Comparison of ENCODE assay signal across 8 mouse cellular contexts in the genomic region with DNA sequence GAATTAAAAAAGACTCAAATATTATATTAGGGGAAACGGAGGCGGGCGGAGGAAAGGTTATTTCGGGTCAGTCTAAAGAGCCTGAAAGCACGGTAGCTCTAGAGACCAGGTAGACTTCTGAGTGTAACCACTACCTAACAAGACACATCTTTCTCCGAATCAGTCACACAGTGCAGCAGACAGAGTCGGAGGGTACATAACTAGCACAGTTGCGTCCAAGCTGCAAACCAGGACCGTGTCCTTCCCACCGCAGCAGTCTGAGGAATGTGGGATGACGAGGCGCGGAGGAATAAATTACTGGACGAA. TPM values are rescaled to one million over a fixed set of nuclear protein-coding genes. Genes with fewer than 3 reads are reported as not detected.
A peak's percentile ranks its signal among the peaks of the same experiment; 100 is the strongest.
DNase-seq lines count a peak whose midpoint lies in the region; ATAC-seq and TF ChIP-seq lines count a peak whose summit lies in the region.

No protein-coding gene starts in this region.

- H3K9me3 ChIP-seq in liver, embryonic 16.5 days (replicated peaks; ENCODE audit: control insufficient read depth, low read length): no peaks in the 10 kb centered on the region

- H3K4me3 ChIP-seq in cerebellum, adult 2 months (replicated peaks; ENCODE audit: insufficient read depth, low read depth, low read length): peak overlapping the region; percentile 62
- H3K4me3 ChIP-seq in thymus, adult 2 months (ENCODE audit: control insufficient read depth, insufficient read depth, low read length): peak overlapping the region; percentile 79
- peak overlapping the region; percentile 96 for H3K4me3 ChIP-seq in liver, embryonic 16.5 days (ENCODE audit: low read depth, low read length)

- no peak for TF ChIP-seq POLR2A in cerebellum, adult 2 months (IDR thresholded peaks at IDR 0.05; ENCODE audit: borderline replicate concordance, insufficient read depth, low read length)
- TF ChIP-seq POLR2A in thymus, adult 2 months (IDR thresholded peaks at IDR 0.05; ENCODE audit: control insufficient read depth, extremely low read depth, insufficient read depth, low read length, poor library complexity): no peak

- H3K27me3 ChIP-seq in cerebellum, adult 2 months (ENCODE audit: control insufficient read depth, insufficient read depth, low read length): no peaks in the 10 kb centered on the region
- H3K27me3 ChIP-seq in thymus, adult 2 months (ENCODE audit: control insufficient read depth, insufficient read depth, low read length): no peaks in the 10 kb centered on the region
- no peaks in the 10 kb centered on the region for H3K27me3 ChIP-seq in liver, embryonic 16.5 days (ENCODE audit: control insufficient read depth, insufficient read depth, low read depth, low read length)

- WGBS in cerebellum, adult 2 months: 14% methylated on average over 14 of the region's 14 CpGs
- WGBS in thymus, adult 2 months: 6% methylated on average over 14 of the region's 14 CpGs
- WGBS in liver, embryonic 16.5 days (ENCODE audit: insufficient replicate concordance): 11% methylated on average over 14 of the region's 14 CpGs

- no peaks in the 10 kb centered on the region for H3K36me3 ChIP-seq in thymus, adult 2 months (ENCODE audit: control insufficient read depth, insufficient read depth, low read length)
- no peaks in the 10 kb centered on the region for H3K36me3 ChIP-seq in liver, embryonic 16.5 days (ENCODE audit: control insufficient read depth, insufficient read depth)

- TF ChIP-seq CTCF in cerebellum, adult 2 months (IDR thresholded peaks at IDR 0.05; ENCODE audit: borderline replicate concordance, insufficient read depth, low read depth, low read length): no peak
- no peak for TF ChIP-seq CTCF in thymus, adult 2 months (IDR thresholded peaks at IDR 0.05; ENCODE audit: borderline replicate concordance, control insufficient read depth, extremely low read depth, insufficient read depth, low read length, poor library complexity)

- peak overlapping the region; percentile 52 for H3K27ac ChIP-seq in cerebellum, adult 2 months (ENCODE audit: insufficient read depth, low read length)
- peak overlapping the region; percentile 57 for H3K27ac ChIP-seq in thymus, adult 2 months (ENCODE audit: control insufficient read depth, insufficient read depth, low read length)
- H3K27ac ChIP-seq in liver, embryonic 16.5 days (ENCODE audit: low read length): peak overlapping the region; percentile 90

- no peak for DNase-seq in cerebellum, adult 2 months
- DNase-seq in cerebellum, postnatal 14 days: no peak
- DNase-seq in thymus, adult 2 months: no peak
- DNase-seq in thymus, postnatal 10 days (ENCODE audit: low spot score in 2 of 2): no peak
- no peak for DNase-seq in c-Kit-positive CD71-positive TER-119-positive erythroid progenitor cells, embryonic 14.5 days (ENCODE audit: low spot score)
- no peak for DNase-seq in left cerebral cortex, adult 9 months (ENCODE audit: low spot score in 2 of 2)
- DNase-seq in adrenal gland, postnatal 4 days (ENCODE audit: low spot score in 2 of 2): no peak

- peak overlapping the region; percentile 94 for H3K9ac ChIP-seq in liver, embryonic 16.5 days (ENCODE audit: low read depth, low read length)

- H3K4me2 ChIP-seq in liver, embryonic 16.5 days (ENCODE audit: low read depth, low read length): peak overlapping the region; percentile 97

- no peak for ATAC-seq in liver, embryonic 16.5 days (ENCODE audit: low read depth)

- no peaks in the 10 kb centered on the region for H3K4me1 ChIP-seq in cerebellum, adult 2 months (ENCODE audit: control insufficient read depth, insufficient read depth, low read length)
- H3K4me1 ChIP-seq in thymus, adult 2 months (replicated peaks; ENCODE audit: control insufficient read depth, insufficient read depth, low read length): 0 out of 2 replicates have a peak, but pooled peaks cover 2% of the 10 kb centered on the region
- H3K4me1 ChIP-seq in liver, embryonic 16.5 days (ENCODE audit: control insufficient read depth, low read depth, low read length): peaks cover 10% of the 10 kb centered on the region

RNA-seq across cellular contexts. Expression of gene Cyb5d2, which starts 0.8 kb away (rescaled TPM):
- 14.2 and 16.4 TPM in 2 replicates for polyA plus RNA-seq in cerebellum, adult 2 months (2012; rRNA removed)
- 3.6 and 4.8 TPM in 2 replicates for polyA plus RNA-seq in thymus, adult 2 months (2012; rRNA removed)
- 4.3 and 4.5 TPM in 2 replicates for polyA plus RNA-seq in liver, embryonic 16.5 days (2015; fragmentation: Nextera tagmentation; extraction: Ambion mirVana)
- total RNA-seq in adrenal gland, postnatal 4 days (2021): 10 to 100 TPM; 12.5 to 13.6 TPM

RNA-seq across cellular contexts. Expression of gene Zzef1, which starts 0.9 kb away (rescaled TPM):
- 35.3 and 37.4 TPM in 2 replicates for polyA plus RNA-seq in cerebellum, adult 2 months (2012; rRNA removed)
- 52.8 and 54.0 TPM in 2 replicates for polyA plus RNA-seq in thymus, adult 2 months (2012; rRNA removed)
- 3.5 and 4.2 TPM in 2 replicates for polyA plus RNA-seq in liver, embryonic 16.5 days (2015; fragmentation: Nextera tagmentation; extraction: Ambion mirVana)
- total RNA-seq in adrenal gland, postnatal 4 days (2021): 10 to 100 TPM; 38.6 to 41.7 TPM
